Mouse (Mus musculus) mammary gland, adult 2 months (tissue): ENCODE measurements around the gene Noxo1. TPM values are rescaled to one million over a fixed set of nuclear protein-coding genes. Genes with fewer than 3 reads are reported as not detected.

ENCODE experiments used
- polyA plus RNA-seq: library from polyadenylated mRNA; depleted of rRNA; stranded (reverse); fragments of >200 nt; gene quantifications from 2 replicates; pipeline ENCODE4 v1.2.3, GENCODE M21; 2012; ENCODE audit warnings: low replicate concordance; rRNA removed

The Noxo1 gene
- 15.3 and 20.5 TPM in 2 replicates for polyA plus RNA-seq

GRCm38 (mm10) chr17:24696011-24696697 lies at the start of gene Noxo1, which contains the start of gene Gfer:
TSS of gene Noxo1 (plus strand) at chr17:24696234.
TSS of gene Gfer (minus strand) at chr17:24696156.

GRCm38 (mm10) chr17:24650070-24650616 lies 45.9 kb upstream of the Noxo1 start, which contains the start of gene Slc9a3r2:
TSS of gene Slc9a3r2 (minus strand) at chr17:24650327.

GRCm38 (mm10) chr17:24658017-24658758 lies 37.8 kb upstream of the Noxo1 start, which contains the start of gene Npw:
TSS of gene Npw (minus strand) at chr17:24658457.

GRCm38 (mm10) chr17:24669545-24670245 lies 26.3 kb upstream of the Noxo1 start, which contains the start of gene Zfp598:
TSS of gene Zfp598 (plus strand) at chr17:24669687.

GRCm38 (mm10) chr17:24689251-24690081 lies 6.6 kb upstream of the Noxo1 start, which contains the start of gene Syngr3:
TSS of gene Syngr3 (minus strand) at chr17:24689955.

GRCm38 (mm10) chr17:24706982-24707800 lies 11.2 kb downstream of the Noxo1 start, which contains the start of gene Tbl3:
TSS of gene Tbl3 (minus strand) at chr17:24707660.

GRCm38 (mm10) chr17:24717943-24718342 lies 21.9 kb downstream of the Noxo1 start, which contains the start of the genes Rnf151 and Rps2:
TSS of gene Rnf151 (minus strand) at chr17:24718063.
TSS of gene Rps2 (plus strand) at chr17:24718116.

GRCm38 (mm10) chr17:24724184-24724583 lies 28.1 kb downstream of the Noxo1 start, which contains the start of gene Ndufb10:
TSS of gene Ndufb10 (minus strand) at chr17:24724478.

GRCm38 (mm10) chr17:24727618-24728017 lies 31.6 kb downstream of the Noxo1 start, which contains the start of gene Rpl3l:
TSS of gene Rpl3l (plus strand) at chr17:24727820.

GRCm38 (mm10) chr17:24736330-24737051 lies 40.5 kb downstream of the Noxo1 start, which contains the start of gene Msrb1:
TSS of gene Msrb1 (plus strand) at chr17:24736642.

Other genes with a start within 250 kb of the Noxo1 start
- 84.4 and 102 TPM in 2 replicates for gene E4f1, start 225.9 kb upstream of the Noxo1 start, polyA plus RNA-seq
- gene Pgp, start 225.8 kb upstream of the Noxo1 start, polyA plus RNA-seq: 58.4 and 88.6 TPM in 2 replicates
- 2.1 and 3.1 TPM in 2 replicates for gene Bricd5, start 222.3 kb upstream of the Noxo1 start, polyA plus RNA-seq
- gene Mlst8, start 217.2 kb upstream of the Noxo1 start, polyA plus RNA-seq: 36.1 and 68.2 TPM in 2 replicates
- 1.3 and 1.4 TPM in 2 replicates for gene Caskin1, start 207.6 kb upstream of the Noxo1 start, polyA plus RNA-seq
- 207 and 225 TPM in 2 replicates for gene Traf7, start 168.3 kb upstream of the Noxo1 start, polyA plus RNA-seq
- 1.3 and 1.8 TPM in 2 replicates for gene Rab26, start 162.0 kb upstream of the Noxo1 start, polyA plus RNA-seq
- 78.7 and 102 TPM in 2 replicates for gene Pkd1, start 146.4 kb upstream of the Noxo1 start, polyA plus RNA-seq
- gene Tsc2, start 63.6 kb upstream of the Noxo1 start, polyA plus RNA-seq: 176 and 242 TPM in 2 replicates
- gene Nthl1, start 63.6 kb upstream of the Noxo1 start, polyA plus RNA-seq: 11.9 and 14.0 TPM in 2 replicates
- gene Slc9a3r2, start 45.9 kb upstream of the Noxo1 start, polyA plus RNA-seq: 101 and 134 TPM in 2 replicates
- 1.4 TPM in 2 replicates for gene Npw, start 37.8 kb upstream of the Noxo1 start, polyA plus RNA-seq
- gene Zfp598, start 26.5 kb upstream of the Noxo1 start, polyA plus RNA-seq: 81.2 and 105 TPM in 2 replicates
- 0.53 and 0.68 TPM in 2 replicates for gene Syngr3, start 6.3 kb upstream of the Noxo1 start, polyA plus RNA-seq
- gene Gfer, start 78 bp upstream of the Noxo1 start, polyA plus RNA-seq: 19.5 and 47.8 TPM in 2 replicates
- 68.7 and 69.0 TPM in 2 replicates for gene Tbl3, start 11.4 kb downstream of the Noxo1 start, polyA plus RNA-seq
- gene Rnf151, start 21.8 kb downstream of the Noxo1 start, polyA plus RNA-seq: 0.29 and 0.32 TPM in 2 replicates
- 3,623 and 3,713 TPM in 2 replicates for gene Rps2, start 21.9 kb downstream of the Noxo1 start, polyA plus RNA-seq
- gene Ndufb10, start 28.2 kb downstream of the Noxo1 start, polyA plus RNA-seq: 314 and 333 TPM in 2 replicates
- gene Rpl3l, start 31.6 kb downstream of the Noxo1 start, polyA plus RNA-seq: 0.10 and 83.4 TPM in 2 replicates
- 103 and 146 TPM in 2 replicates for gene Msrb1, start 40.4 kb downstream of the Noxo1 start, polyA plus RNA-seq
- 20.7 and 49.9 TPM in 2 replicates for gene Hs3st6, start 56.8 kb downstream of the Noxo1 start, polyA plus RNA-seq
- gene Meiob, start 108.1 kb downstream of the Noxo1 start, polyA plus RNA-seq: 0.16 TPM in 1 of 2 replicates, not detected in the other
- gene Hagh, start 143.9 kb downstream of the Noxo1 start, polyA plus RNA-seq: 160 and 221 TPM in 2 replicates
- 13.5 and 15.0 TPM in 2 replicates for gene Fahd1, start 154.1 kb downstream of the Noxo1 start, polyA plus RNA-seq
- gene Igfals, start 169.8 kb downstream of the Noxo1 start, polyA plus RNA-seq: 66.4 and 103 TPM in 2 replicates
- 35.0 and 44.2 TPM in 2 replicates for gene Nubp2, start 190.1 kb downstream of the Noxo1 start, polyA plus RNA-seq
- gene Spsb3, start 190.4 kb downstream of the Noxo1 start, polyA plus RNA-seq: 84.0 and 161 TPM in 2 replicates
- 35.4 and 48.3 TPM in 2 replicates for gene Eme2, start 198.9 kb downstream of the Noxo1 start, polyA plus RNA-seq
- 108 and 263 TPM in 2 replicates for gene Mrps34, start 198.9 kb downstream of the Noxo1 start, polyA plus RNA-seq
- gene Nme3, start 200.3 kb downstream of the Noxo1 start, polyA plus RNA-seq: 50.7 and 54.5 TPM in 2 replicates
- gene Mapk8ip3, start 240.7 kb downstream of the Noxo1 start, polyA plus RNA-seq: 128 and 130 TPM in 2 replicates